Mouse (Mus musculus) megakaryocyte progenitor cell, adult 5-6 weeks (primary cell): ENCODE measurements around the gene Lgalsl. TPM values are rescaled to one million over a fixed set of nuclear protein-coding genes. Genes with fewer than 3 reads are reported as not detected.

Source experiments
- ATAC-seq: replicated peaks from 2 replicates; pipeline ENCODE4 v1.8.0; 2016; ENCODE audit warnings: mild to moderate bottlenecking, moderate TSS enrichment, inconsistent platforms; ENCODE audit not compliant: poor library complexity
- total RNA-seq, 2 experiments: library from RNA; stranded (forward) in 1 of 2; stranded (reverse) in 1 of 2; fragments of 157-497, 149-512 nt in 1 of 2; fragments of 200-1000 nt in 1 of 2; gene quantifications; 2 replicates each; pipeline versions ENCODE4 v1.2.3 to v1.2.4; 2015 to 2017

Lgalsl gene
- total RNA-seq (2015) (7.2 and 10.4 TPM in 2 replicates), total RNA-seq (2017) (3.0 and 4.2 TPM in 2 replicates)

- ATAC-seq: peak; percentile 56
Measured at GRCm38 (mm10) chr11:20830686-20831505, at the start of gene Lgalsl. Gene Lgalsl (minus strand): TSS chr11:20831056.

- no peak for ATAC-seq
Measured at GRCm38 (mm10) chr11:20878644-20879043, 47.8 kb upstream of the Lgalsl start.

DNA sequence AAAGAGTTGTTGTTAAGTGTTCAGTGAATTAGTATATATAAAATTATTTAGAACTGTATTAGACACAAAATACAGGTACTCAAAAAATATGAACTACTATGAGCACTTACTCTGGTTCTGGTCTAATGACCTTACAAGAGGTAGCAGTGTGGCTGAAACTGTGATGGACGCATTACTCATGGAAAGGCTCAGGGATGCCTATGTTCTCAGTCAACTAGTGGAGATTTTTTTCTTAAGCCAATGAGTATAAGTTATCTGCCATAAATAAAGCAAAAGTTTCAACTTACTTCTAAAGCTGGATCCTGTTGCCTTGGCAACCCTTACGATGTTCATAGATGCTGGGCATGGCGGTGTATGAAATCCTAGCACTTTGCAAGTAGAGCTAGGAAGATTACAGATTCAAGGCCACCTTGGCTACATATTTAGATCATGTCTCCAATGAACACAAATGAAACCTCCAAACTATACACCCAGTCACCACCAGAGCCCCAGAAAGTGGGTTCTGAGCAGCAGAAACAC is 46.8 kb upstream of the Lgalsl start:
- ATAC-seq: no peak

GRCm38 (mm10) chr11:20873386-20873785 is 42.5 kb upstream of the Lgalsl start:
- no peak for ATAC-seq

DNA sequence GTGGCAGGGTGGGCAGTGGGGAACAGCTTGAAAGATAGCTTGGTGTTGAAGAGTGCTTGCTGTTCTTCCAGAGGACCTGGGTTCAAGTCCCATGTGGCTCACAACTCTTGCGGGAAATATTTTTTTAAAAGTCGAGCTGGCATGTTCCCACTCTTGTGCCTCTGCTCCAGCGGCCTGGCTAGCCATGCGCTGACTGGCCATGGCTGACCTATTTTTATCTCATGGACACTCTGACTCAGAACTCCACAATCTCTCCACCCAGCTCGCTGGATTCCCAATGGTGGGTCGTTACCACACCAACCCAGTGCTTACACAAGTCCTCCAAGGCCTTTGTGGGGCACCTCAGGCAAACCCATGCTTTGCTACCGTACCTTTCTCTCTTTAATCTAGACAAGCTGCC is 42.1 kb upstream of the Lgalsl start:
- ATAC-seq: no peak

DNA sequence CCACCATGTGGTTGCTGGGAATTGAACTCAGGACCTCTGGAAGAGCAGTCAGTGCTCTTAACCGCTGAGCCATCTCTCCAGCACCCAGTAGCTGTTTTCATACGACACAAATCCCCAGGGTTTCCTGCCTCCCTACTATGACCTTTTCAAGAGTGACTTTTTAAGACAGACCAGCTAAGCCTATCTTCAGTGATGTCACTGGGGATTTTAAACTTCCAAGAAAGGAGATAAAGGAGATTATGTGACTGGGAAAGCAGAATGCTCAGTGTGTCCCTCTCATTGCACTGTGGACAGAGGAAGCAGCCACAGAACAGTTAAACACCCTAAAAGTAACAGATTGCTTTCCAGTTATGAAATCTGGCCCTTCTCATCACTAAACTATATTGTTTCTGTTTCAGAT is 41.6 kb upstream of the Lgalsl start:
- ATAC-seq: no peak

GRCm38 (mm10) chr11:20869927-20870326 is 39.1 kb upstream of the Lgalsl start:
- ATAC-seq: no peak

- ATAC-seq: no peak
Measured at GRCm38 (mm10) chr11:20865450-20865849, 34.6 kb upstream of the Lgalsl start.

DNA sequence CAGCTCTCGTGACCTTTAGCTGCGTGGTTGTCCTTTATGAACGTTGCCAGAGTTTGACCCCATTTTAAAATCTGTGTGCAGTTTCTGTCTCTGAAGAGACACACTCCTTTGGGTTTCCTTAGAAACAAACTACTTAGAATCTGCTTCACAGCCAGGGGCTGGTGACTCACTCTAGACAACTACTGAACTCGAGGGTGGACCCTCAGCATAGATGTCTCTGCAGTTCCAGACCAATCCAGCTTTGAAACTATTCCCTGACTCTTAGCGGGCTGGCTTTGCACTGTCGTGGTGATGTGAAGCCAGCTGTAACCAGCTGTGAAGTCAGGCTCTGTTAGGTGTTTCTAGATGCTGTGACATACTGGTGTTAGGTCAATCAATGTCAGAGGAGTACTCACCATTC is 33.8 kb upstream of the Lgalsl start:
- no peak for ATAC-seq

DNA sequence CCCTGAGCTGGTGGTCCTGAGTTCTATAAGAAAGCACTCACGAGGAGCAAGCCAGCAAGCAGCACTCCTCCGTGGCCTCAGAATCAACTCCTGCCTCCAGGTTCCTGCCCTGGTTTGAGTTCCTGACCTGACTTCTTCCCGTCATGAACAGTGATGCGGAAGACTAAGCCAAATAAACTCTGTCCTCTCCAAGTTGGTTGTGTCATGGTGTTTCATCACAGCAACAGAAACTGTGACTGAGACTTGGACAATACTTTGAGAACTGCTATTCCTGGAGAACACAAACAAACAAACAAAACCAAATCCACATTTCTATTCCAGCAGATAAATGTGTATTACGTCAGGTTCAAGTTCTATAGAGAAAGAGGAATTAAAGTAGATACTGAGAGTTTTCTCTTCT is 31.2 kb upstream of the Lgalsl start:
- no peak for ATAC-seq

DNA sequence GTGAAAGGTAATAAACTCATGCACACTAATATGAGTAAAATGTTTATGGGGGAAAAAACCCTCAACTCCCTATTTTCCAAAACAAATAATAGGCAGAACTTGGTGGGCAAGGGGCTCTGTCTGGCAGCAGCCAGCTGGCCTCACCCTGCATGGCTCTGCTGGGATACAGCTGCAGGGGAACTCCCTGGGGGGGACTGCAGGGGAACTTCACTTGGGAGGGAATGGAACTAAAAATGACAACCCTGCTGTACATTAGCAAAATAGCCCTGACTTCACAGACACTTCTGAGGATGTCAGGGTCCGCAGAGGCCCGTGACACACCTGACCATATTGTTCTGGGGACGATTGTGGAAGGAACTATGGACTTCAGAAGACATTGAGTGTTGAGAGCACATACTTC is 29.5 kb upstream of the Lgalsl start:
- ATAC-seq: no peak

DNA sequence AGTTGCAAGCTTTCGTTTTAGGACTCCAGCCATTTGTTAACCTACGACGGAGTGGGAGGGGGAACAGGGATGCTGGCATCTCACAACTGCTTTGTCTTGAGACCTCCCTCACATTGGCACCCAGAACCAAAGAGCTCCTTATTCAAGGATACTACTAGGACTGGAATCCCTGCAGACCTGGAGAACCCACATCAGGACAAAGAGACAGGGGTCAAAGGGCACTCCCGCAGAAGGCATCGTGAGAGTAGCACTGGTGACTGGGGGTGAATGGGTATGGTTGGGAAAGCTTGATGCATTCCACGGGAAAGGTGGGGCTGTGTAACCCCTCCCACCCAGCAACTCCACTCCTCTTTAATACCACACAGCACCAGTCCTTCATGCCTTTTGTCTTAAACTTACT is 29.0 kb upstream of the Lgalsl start:
- no peak for ATAC-seq

DNA sequence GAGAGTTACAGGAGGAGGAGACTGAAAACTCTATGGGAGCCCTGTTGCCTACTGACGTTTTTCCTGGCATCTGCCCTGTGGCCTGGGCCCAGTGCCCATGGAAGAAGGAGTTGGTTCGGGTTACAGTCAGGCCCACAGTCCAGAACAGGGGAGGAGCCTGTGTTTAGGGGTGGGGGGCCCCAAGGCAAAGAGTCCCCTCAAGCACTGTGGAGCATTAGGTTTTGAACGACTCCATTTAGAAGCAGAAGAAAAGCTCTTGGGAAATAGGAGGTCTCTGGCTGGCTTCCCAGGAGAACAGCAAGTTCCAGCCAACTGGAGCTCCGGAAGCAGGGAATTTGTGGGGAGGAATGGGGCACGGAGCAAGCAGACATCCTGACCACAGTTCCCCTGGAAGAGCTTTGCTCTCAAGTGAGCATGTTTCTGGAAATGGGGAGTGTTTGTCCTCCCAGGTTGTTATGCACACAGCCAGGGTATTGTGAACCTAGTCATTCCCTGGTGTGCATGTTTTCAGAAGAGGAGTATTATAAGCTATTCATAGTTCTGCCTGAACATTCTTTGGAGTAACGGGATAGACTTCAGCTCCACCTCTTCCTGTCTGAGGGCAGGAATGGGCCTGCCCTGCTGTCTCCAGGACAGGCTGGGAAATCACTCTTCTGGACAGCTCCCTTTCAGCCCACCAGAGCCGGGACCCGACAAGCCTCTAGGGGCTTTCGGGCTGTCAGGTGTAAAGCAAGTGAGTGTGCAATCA is 28.2 kb upstream of the Lgalsl start:
- ATAC-seq: no peak

DNA sequence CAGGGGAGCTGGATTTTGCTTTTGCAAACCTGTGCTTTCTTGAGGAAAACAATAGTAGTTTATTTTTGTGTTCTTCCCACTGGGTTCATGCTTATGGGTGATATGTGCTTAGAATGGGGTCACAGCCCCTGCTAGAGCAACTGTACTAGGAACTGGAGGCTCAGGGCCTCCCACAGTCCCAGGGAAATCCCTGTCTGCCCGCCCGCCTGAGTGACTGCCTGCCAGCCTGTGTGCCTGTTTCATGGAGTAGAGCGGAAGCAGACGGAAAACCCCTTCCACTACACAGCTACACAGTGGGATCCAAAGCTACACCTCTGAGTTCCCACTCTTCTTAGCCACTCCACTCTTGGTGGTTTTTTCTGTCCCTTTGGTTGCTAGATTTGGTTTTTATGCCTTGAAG is 27.1 kb upstream of the Lgalsl start:
- ATAC-seq: no peak

- ATAC-seq: no peak
Measured at GRCm38 (mm10) chr11:20854032-20854741, 23.3 kb upstream of the Lgalsl start.

DNA sequence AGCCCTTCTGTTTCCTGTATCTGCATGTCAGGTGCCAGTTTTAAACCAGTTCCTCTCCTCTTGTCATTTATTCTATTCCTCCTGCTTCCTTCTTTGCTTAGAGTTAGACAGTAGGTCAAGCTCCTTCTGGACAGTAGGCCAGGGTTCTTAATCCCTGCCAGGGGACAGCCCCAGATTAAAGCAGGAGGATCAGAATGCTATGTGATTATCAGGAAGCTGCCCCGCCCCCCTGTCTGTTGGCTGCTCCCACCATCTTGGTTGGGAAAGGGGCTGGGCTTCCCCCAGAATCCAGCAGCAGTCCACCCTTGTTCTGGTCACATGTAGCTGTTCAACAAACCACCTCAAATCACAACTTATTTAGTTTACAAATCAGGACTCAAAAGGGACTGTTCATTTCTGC is 19.3 kb upstream of the Lgalsl start:
- ATAC-seq: no peak

- ATAC-seq: no peak
Measured at GRCm38 (mm10) chr11:20849403-20849802, 18.5 kb upstream of the Lgalsl start.

DNA sequence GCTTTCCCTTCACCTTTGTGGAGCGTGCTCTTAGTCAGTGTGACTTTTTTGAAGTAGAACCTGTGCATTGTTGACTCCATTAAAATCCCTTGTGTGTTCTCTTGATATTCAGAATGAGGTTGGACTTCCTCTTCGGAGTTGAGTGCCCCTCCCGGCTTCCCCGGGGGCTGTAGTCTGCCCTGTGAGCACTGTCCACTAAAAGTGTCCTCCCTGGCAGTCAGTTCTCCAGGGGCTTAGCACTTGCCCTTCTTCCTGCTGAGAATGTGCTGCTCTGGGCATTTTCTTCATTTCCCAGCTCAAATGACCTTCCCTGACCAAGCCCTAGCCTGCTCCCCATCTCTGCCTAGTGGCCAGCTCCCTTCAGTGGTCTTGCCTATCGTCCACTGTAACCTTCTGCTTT is 6.5 kb upstream of the Lgalsl start:
- no peak for ATAC-seq

DNA sequence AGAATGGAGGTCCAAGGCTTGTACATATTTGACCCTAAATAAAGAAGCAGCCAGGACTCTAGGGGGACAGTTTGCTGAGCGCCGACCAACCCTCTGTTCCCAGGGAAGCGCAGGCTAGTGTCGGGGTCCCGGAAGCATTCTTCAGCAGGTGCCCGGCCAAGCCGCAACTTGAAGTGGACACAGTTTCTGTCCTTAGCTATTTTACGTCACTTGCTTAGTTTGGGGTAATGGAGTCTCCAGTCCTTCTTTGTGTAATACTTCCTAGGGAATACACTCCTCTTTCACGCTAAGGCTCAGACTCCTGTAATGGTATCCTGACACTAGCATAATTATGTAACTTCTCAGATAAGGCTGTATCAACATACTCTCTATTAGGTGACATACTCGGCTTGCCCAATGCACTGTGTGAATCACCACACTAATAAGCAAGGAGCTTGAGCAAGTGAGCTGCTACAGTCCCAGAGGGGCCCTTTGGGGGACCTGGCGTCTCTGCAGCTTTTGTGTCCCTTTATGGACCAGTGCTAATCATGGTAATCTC is 813 bp upstream of the Lgalsl start:
- ATAC-seq: peak; percentile 37

GRCm38 (mm10) chr11:20829993-20830685 is 717 bp downstream of the Lgalsl start:
- ATAC-seq: no peak
